Mouse (Mus musculus) heart, adult 2 months (tissue): ENCODE measurements around the gene Tdg.

Experiments used
- CTCF ChIP-seq: fragments of 200-600 bp; IDR thresholded peaks from 2 replicates; pipeline ENCODE4 v1.8.1; 2022; ENCODE audit warnings: antibody characterized with exemption, mild to moderate bottlenecking, moderate library complexity
- POLR2A ChIP-seq: fragments of 200-500 bp; IDR thresholded peaks from 2 replicates; pipeline ENCODE4 v1.6.1; 2011; ENCODE audit warnings: mild to moderate bottlenecking, low read depth, low read length, control low read depth; ENCODE audit not compliant: insufficient read depth

DNA sequence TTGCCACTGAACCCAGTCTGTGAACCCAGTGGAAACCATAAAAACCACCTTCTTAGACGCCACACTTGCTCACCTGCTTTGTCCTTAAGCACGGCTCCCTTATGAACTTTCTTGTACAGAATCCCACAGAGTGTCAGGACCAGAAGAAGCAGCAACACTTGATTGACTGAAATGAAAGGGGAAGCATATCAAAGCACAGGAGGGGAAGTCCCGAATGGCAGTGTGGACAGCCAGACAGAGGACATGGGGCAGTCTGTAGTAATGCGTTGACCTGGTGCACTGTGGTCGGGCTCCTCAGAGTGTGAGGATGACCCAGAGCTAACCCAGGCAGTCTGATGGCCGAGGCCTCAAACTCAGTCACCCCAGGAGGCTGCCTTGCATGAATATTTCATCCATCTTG, 40.6 kb downstream of the Tdg start:
- TF ChIP-seq CTCF: no peak
- no peak for TF ChIP-seq POLR2A
